Mouse (Mus musculus) kidney, adult 2 months (tissue): ENCODE measurements at regions not wholly inside any gene's neighbourhood (a gene's known extent, or its start where the extent isn't known, plus 50 kb on each side); places are given as distances from the start of the nearest gene placed in this dataset.

Experiments
- CTCF ChIP-seq: fragments of 200-500 bp; conservative IDR thresholded peaks from 2 replicates; pipeline ENCODE4 v1.5.1; 2011; ENCODE audit warnings: low read depth, mild to moderate bottlenecking, control low read depth, low read length, moderate library complexity, mixed read lengths; ENCODE audit not compliant: insufficient read depth, insufficient read length
- POLR2A ChIP-seq: fragments of 200-500 bp; IDR thresholded peaks from one replicate; pipeline ENCODE4 v1.6.1; 2011; ENCODE audit warnings: low read depth, low read length, control low read depth

DNA sequence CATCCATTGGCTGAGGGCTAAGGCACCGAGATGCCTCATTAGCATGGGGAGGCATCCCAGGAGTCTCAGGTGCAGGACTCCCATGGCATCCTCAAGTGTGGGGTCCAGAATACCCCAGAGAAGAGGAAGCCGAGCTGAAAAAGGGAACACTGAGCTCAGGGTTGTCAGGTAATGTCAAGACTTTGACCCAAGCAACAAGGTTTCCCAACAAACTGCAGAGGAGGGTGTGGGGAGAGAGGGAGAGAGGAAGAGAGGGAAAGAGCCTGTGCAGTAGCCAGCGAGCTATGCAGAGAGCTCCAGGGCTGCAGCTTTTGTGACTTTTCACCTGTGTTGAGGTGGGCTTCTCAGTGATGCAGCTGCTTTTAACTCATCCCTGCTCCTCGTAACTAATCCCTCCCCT lies 85.7 kb upstream of the Prok2 start:
- TF ChIP-seq CTCF (no peak), POLR2A (no peak)
